Mouse (Mus musculus): Measurements from ENCODE around the gene Myl6. TPM values are rescaled to one million over a fixed set of nuclear protein-coding genes. Genes with fewer than 3 reads are reported as not detected.
A peak's percentile ranks its signal among the peaks of the same experiment; 100 is the strongest.
"Not testable (repeated sequence)": the region's sequence is repeated elsewhere in the genome, so short reads cannot be mapped to it uniquely, and the experiment has no call there.

The Myl6 gene
- polyA plus RNA-seq, 1 experiment from 2014 or later, result 1,051 TPM

DNA sequence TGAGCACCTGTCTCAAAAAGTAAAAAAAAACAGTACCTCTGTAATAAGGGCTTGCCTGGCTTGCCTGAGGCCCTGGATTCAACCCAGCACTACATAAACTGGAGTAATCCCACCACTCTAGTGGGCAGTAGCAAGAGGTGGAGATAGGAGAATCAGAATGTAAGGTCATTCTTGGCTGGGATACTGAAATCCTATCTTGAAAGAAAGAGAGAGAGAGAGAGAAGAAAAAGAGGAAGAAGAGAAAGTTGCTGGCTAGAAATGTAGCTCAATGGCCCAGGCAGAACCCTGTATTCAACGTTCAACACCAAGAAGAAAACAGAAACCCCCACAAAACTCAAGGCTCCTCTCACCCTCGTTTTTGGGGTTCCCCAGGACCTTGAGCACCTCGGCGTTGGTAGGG is 2.0 kb upstream of the Myl6 start:
- Histone ChIP-seq H3K36me3 (no peaks in the 10 kb centered on the region), H3K9me3 (replicated peaks) (no peaks in the 10 kb centered on the region), H3K27me3 (no peaks in the 10 kb centered on the region), H3K4me3 (no peak overlapping the region), H3K27ac (peak overlapping the region; percentile 55), H3K9ac (no peak overlapping the region), H3K4me2 (no peak overlapping the region), H3K4me1 (replicated peaks) (peaks cover 54% of the 10 kb centered on the region)
- 79% methylated on average over 4 of the region's 4 CpGs for WGBS
- no peak for ATAC-seq (replicated peaks; ENCODE audit: insufficient number of reproducible peaks, insufficient read depth, low FRiP score, low read depth)

DNA sequence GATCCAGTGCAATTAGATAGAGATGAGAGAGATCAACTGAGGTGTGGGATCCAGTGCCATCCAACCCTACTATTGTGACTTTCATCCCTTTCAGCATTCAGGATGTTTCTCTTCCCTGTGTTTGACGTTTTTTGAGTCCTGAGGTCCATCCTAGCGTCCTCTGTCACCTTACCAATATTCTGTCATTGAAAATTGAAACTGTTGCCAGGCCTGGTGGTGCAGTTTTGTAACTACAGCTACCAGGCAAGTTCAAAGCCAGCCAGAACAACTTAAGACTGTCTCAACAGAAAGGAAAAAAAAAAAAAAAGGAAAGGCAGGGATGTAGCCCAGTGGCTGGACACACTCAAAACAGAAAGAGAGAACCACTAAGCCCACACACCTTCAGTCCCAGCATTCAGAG is 1.3 kb upstream of the Myl6 start:
- peaks cover 61% of the 10 kb centered on the region for H3K4me1 ChIP-seq (replicated peaks)
- peak overlapping the region; percentile 77 for H3K4me2 ChIP-seq
- H3K9me3 ChIP-seq (replicated peaks), result no peaks in the 10 kb centered on the region
- H3K36me3 ChIP-seq, result peaks cover 4% of the 10 kb centered on the region; the same call in 1 of the 2 replicates
- WGBS, result 70% methylated on average over 2 of the region's 2 CpGs
- peak overlapping the region; percentile 93 for H3K4me3 ChIP-seq
- no peaks in the 10 kb centered on the region for H3K27me3 ChIP-seq
- no peak for ATAC-seq (replicated peaks; ENCODE audit: insufficient number of reproducible peaks, insufficient read depth, low FRiP score, low read depth)
- peak overlapping the region; percentile 89 for H3K9ac ChIP-seq
- peak overlapping the region; percentile 98 for H3K27ac ChIP-seq

DNA sequence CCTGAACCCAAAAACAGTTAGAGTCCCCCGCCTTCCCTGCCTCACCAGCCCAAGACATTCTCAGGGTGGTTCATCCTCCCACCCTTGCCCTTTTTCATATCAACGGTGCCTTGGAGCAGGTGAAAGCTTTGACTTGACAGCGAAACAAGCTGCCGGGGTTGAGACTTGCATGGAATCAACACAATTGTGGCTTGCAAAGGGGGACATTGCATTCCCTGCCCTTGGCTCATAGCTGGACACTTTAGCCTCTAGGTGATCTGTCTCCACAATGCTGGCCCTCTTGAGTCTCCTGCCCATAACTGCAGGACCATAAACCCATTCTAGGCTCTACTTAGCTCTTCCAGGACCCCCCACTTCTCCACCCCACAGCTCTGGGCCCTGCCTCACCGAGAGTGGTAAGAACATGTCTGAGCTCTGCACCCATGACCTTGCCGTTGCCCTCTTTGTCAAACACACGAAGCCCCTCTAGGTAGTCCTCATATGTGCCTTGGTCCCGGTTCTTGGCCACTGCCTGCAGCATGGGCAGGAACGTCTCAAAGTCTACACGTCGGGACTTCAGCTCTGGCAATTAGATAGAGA is 811 bp upstream of the Myl6 start:
- Histone ChIP-seq H3K36me3 (peaks cover 9% of the 10 kb centered on the region), H3K4me2 (peak overlapping the region; percentile 77), H3K9ac (peak overlapping the region; percentile 89), H3K9me3 (replicated peaks) (no peaks in the 10 kb centered on the region), H3K4me1 (replicated peaks) (peaks cover 63% of the 10 kb centered on the region), H3K27ac (peak overlapping the region; percentile 98), H3K4me3 (peak overlapping the region; percentile 93), H3K27me3 (no peaks in the 10 kb centered on the region)
- 39% methylated on average over 11 of the region's 11 CpGs for WGBS
- ATAC-seq (replicated peaks; ENCODE audit: insufficient number of reproducible peaks, insufficient read depth, low FRiP score, low read depth), result no peak

DNA sequence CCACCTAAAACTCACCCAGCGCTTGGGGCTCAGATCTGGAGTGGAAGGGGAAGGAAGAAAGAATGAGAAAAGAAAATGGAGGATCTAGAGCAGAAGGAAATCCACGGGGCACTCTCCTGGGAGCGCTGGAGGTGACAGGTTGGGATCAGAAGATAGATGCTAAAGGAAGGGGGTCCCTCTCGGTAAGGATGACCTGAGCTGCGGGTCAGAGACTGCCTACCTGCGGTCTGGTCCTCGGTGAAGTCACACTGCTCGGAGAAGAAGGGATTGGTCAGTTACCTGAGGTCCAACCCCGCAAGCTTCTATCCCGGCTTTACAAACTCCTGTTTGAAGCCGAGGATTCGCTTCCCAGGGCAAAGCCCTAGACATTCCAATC is 638 bp downstream of the Myl6 start:
- H3K9me3 ChIP-seq (replicated peaks), result no peaks in the 10 kb centered on the region
- H3K4me3 ChIP-seq, result peak overlapping the region; percentile 93
- no peaks in the 10 kb centered on the region for H3K27me3 ChIP-seq
- peaks cover 23% of the 10 kb centered on the region for H3K36me3 ChIP-seq
- peak overlapping the region; percentile 95 for H3K9ac ChIP-seq
- peak overlapping the region; percentile 77 for H3K4me2 ChIP-seq
- peak overlapping the region; percentile 98 for H3K27ac ChIP-seq
- ATAC-seq (replicated peaks; ENCODE audit: insufficient number of reproducible peaks, insufficient read depth, low FRiP score, low read depth), result peak; percentile 3; the same call in 1 of the 2 replicates
- H3K4me1 ChIP-seq (replicated peaks), result peaks cover 67% of the 10 kb centered on the region
- 0% methylated on average over 12 of the region's 12 CpGs for WGBS

DNA sequence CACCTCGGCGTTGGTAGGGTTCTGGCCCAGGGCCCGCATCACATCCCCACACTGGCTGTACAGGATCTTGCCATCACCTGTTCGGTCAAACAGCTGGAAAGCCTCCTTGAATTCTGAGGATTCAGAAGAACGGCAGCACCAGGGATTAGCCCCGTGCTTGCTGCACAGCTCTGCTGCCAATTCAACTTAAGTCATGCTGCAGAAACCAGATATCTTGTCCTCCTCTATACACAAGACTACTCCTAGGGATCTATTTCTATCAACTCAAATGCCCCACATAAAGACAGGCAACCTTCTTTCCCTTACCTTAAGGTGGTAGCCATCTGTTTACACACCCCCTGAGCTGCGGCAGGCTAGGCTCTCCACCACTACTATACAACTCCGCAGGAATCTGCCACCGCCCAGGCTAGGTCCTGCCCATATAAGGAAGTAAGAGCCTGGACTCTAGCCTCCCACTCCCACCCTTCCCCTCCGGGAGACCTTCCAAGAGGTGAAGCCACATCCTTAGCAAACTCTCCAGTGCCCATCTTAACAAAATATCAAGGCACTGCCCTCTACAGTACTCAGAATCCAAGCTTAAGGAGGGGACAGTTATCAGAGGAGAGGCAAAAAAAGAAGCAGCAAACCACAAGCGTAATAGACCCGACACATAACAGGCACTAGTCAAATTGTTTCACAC is 1.2 kb downstream of the Myl6 start:
- H3K36me3 ChIP-seq, result peaks cover 28% of the 10 kb centered on the region
- H3K4me2 ChIP-seq, result peak overlapping the region; percentile 77
- H3K4me1 ChIP-seq (replicated peaks), result peaks cover 63% of the 10 kb centered on the region
- peak overlapping the region; percentile 98 for H3K27ac ChIP-seq
- H3K4me3 ChIP-seq, result peak overlapping the region; percentile 93
- H3K27me3 ChIP-seq, result no peaks in the 10 kb centered on the region
- 10% methylated on average over 12 of the region's 12 CpGs for WGBS
- H3K9me3 ChIP-seq (replicated peaks), result no peaks in the 10 kb centered on the region
- ATAC-seq (replicated peaks; ENCODE audit: insufficient number of reproducible peaks, insufficient read depth, low FRiP score, low read depth), result peak; percentile 61
- H3K9ac ChIP-seq, result peak overlapping the region; percentile 95

DNA sequence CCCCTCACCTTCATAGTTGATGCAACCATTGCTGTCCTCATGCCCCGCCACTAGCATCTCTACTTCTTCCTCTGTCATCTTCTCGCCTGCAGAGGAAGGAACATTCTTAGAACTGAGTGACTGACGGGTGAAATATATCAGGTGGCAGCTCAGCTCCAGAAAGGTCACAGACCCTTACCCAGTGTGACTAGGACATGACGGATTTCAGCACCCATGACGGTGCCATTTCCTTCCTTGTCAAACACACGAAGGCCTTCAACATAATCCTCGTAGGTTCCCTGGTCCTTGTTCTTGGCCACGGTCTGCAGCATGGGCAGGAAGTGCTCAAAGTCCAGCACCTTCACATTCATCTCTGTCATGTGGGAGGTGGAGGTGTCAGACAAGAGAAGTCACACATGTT is 1.9 kb downstream of the Myl6 start:
- Histone ChIP-seq H3K4me2 (peak overlapping the region; percentile 77), H3K4me3 (peak overlapping the region; percentile 93), H3K36me3 (peaks cover 35% of the 10 kb centered on the region), H3K27ac (peak overlapping the region; percentile 98), H3K9ac (peak overlapping the region; percentile 95), H3K4me1 (replicated peaks) (peaks cover 60% of the 10 kb centered on the region)
- 12% methylated on average over 8 of the region's 8 CpGs for WGBS
- not testable (repeated sequence) for H3K9me3 ChIP-seq (replicated peaks); H3K27me3 ChIP-seq; ATAC-seq (replicated peaks; ENCODE audit: insufficient number of reproducible peaks, insufficient read depth, low FRiP score, low read depth)

DNA sequence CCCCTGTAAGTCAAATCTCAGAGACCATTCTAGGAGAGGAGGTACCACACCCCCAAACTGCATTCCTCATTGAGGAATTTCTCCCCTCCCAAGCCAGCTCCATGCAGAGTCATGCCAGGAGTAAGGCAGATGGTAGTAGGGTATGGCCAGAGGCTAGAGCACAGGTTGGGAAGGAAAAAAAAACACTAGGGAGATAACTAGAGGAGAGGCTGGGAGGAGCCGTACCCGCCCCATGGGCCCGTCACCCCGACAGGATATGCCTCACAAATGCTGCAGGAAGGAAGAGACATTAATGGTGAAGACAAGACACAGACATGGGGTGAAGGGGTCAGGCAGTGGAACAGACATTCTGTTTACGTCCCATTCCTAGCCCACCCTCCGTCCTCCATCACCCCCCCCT is 2.5 kb downstream of the Myl6 start:
- H3K4me1 ChIP-seq (replicated peaks), result peaks cover 54% of the 10 kb centered on the region
- peak overlapping the region; percentile 98 for H3K27ac ChIP-seq
- peaks cover 38% of the 10 kb centered on the region for H3K36me3 ChIP-seq
- 17% methylated on average over 6 of the region's 6 CpGs for WGBS
- no peaks in the 10 kb centered on the region for H3K9me3 ChIP-seq (replicated peaks)
- H3K4me2 ChIP-seq, result peak overlapping the region; percentile 77
- no peak for ATAC-seq (replicated peaks; ENCODE audit: insufficient number of reproducible peaks, insufficient read depth, low FRiP score, low read depth)
- H3K9ac ChIP-seq, result peak overlapping the region; percentile 95
- H3K27me3 ChIP-seq, result no peaks in the 10 kb centered on the region
- H3K4me3 ChIP-seq, result peak overlapping the region; percentile 93

DNA sequence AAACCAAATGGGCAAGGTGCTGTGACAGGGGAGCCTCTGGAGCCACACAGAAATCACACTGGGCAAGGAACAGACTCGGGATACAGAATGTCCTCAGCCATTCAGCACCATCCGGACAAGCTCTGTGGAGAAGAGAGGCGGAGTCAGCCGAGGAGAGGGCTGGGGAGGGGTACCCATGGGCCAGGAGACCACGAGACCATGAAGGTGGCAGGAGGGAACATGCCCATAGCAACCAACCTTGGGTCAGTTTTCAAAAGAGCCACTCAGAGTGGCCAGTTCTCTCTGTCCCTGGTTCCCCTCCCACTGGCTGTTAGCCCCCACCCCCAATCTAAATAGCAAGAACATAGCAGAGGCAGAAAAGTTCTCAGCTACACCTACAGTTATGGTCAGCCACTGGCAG is 3.0 kb downstream of the Myl6 start:
- 39% methylated on average over 5 of the region's 5 CpGs for WGBS
- ATAC-seq (replicated peaks; ENCODE audit: insufficient number of reproducible peaks, insufficient read depth, low FRiP score, low read depth), result no peak
- H3K4me3 ChIP-seq, result peak overlapping the region; percentile 93
- H3K4me1 ChIP-seq (replicated peaks), result peaks cover 48% of the 10 kb centered on the region
- no peak overlapping the region for H3K9ac ChIP-seq
- peak overlapping the region; percentile 77 for H3K4me2 ChIP-seq
- peak overlapping the region; percentile 98 for H3K27ac ChIP-seq
- H3K9me3 ChIP-seq (replicated peaks), result no peaks in the 10 kb centered on the region
- no peaks in the 10 kb centered on the region for H3K27me3 ChIP-seq
- peaks cover 44% of the 10 kb centered on the region for H3K36me3 ChIP-seq

DNA sequence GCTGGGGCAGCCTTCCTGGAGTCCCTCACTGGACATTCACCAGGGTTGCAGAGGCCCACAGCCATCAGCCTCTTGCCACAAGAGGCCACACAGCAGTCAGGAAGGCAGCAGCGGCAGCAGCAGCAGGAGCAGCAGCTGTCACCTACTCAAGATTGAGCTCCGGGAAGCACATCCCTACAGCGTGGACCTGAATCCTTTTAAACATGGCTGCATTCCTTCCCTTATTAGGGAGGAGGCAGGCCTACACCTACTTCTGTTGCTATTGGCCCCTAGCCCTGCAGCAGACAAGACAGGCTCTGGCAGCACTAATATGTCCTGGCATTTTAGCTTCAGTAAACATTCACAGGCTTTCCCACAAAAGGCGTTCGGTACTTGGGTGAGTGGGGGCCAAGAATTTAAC is 3.7 kb downstream of the Myl6 start:
- Histone ChIP-seq H3K9ac (no peak overlapping the region), H3K36me3 (peaks cover 50% of the 10 kb centered on the region), H3K27ac (peak overlapping the region; percentile 98), H3K27me3 (no peaks in the 10 kb centered on the region), H3K4me1 (replicated peaks) (peaks cover 43% of the 10 kb centered on the region), H3K4me2 (peak overlapping the region; percentile 77; the same call in 1 of the 2 replicates), H3K9me3 (replicated peaks) (no peaks in the 10 kb centered on the region), H3K4me3 (no peak overlapping the region)
- no peak for ATAC-seq (replicated peaks; ENCODE audit: insufficient number of reproducible peaks, insufficient read depth, low FRiP score, low read depth)
- WGBS, result 16% methylated on average over 5 of the region's 5 CpGs

DNA sequence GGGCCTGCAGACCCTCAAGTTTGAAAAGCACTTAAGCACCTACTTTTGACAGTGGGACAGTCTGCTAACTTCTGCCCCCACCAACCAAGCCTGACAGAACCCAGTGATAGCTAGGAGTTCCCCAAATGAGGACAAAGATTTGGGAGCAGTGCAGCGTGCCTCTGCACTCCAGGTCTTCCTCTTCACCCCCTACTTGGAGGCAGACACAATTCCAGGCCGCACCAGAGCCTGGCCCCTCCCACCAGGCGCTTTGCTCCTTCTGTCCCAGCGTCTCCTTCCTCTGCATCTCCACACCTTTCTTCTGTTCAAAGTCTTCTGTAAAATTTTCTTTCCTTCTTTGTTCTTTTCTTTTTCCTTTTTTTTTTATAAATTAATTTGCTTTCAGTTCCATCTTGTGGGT is 4.2 kb downstream of the Myl6 start:
- Histone ChIP-seq H3K9me3 (replicated peaks) (no peaks in the 10 kb centered on the region), H3K4me3 (no peak overlapping the region), H3K4me1 (replicated peaks) (peaks cover 38% of the 10 kb centered on the region), H3K4me2 (0 out of 2 replicates have a peak overlapping the region, but pooled peaks have one; percentile 77), H3K9ac (0 out of 2 replicates have a peak overlapping the region, but pooled peaks have one; percentile 16), H3K27me3 (no peaks in the 10 kb centered on the region), H3K27ac (peak overlapping the region; percentile 98), H3K36me3 (peaks cover 53% of the 10 kb centered on the region)
- no peak for ATAC-seq (replicated peaks; ENCODE audit: insufficient number of reproducible peaks, insufficient read depth, low FRiP score, low read depth)
- WGBS, result 27% methylated on average over 4 of the region's 4 CpGs

DNA sequence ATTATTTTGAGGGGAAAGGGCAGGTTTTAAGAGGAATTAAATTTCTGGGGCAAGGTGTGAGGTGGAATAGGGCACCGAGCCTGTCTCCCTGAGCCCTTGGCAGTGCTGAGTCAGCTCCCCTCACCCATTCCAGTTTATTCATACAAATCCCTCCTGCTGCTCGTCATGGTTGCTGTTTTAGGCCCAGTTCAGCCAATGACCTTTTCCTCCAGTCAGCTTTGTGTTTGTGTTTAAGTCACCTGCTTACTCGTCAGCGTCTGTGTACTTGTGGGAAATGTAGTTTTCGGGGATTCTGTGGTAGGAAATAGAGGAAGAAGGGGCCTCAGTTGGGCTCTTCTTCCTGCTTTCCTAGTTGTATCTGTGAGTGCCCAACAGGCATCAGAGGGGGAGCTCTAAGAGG is 4.6 kb downstream of the Myl6 start:
- no peak overlapping the region for H3K4me2 ChIP-seq
- 52% methylated on average over 5 of the region's 5 CpGs for WGBS

More for the DNA sequence above, 4.6 kb downstream of the Myl6 start:
- H3K9ac ChIP-seq, result 0 out of 2 replicates have a peak overlapping the region, but pooled peaks have one; percentile 16
- H3K27me3 ChIP-seq, result no peaks in the 10 kb centered on the region
- H3K9me3 ChIP-seq (replicated peaks), result no peaks in the 10 kb centered on the region
- H3K36me3 ChIP-seq, result peaks cover 57% of the 10 kb centered on the region
- H3K4me1 ChIP-seq (replicated peaks), result peaks cover 36% of the 10 kb centered on the region
- H3K4me3 ChIP-seq, result no peak overlapping the region
- no peak for ATAC-seq (replicated peaks; ENCODE audit: insufficient number of reproducible peaks, insufficient read depth, low FRiP score, low read depth)
- peak overlapping the region; percentile 98 for H3K27ac ChIP-seq

Data from heart, embryonic 15.5 days (tissue).